Mouse (Mus musculus): ENCODE results near the gene G6pc3.

- TF ChIP-seq CTCF (IDR thresholded peaks at IDR 0.05) (no peak), EP300 (IDR thresholded peaks at IDR 0.05; ENCODE audit: insufficient read depth, low read depth, low read length) (no peak)
Observed at GRCm38 (mm10) chr11:102196018-102196797, 6.8 kb downstream of the G6pc3 start.

All from heart, adult 2 months (tissue).